Mouse (Mus musculus): ENCODE data around the gene Ccnjl. TPM values are rescaled to one million over a fixed set of nuclear protein-coding genes. Genes with fewer than 3 reads are reported as not detected.

The Ccnjl gene
- polyA plus RNA-seq, 1 experiment from 2014 or later = 18.5 TPM

GRCm38 (mm10) chr11:43556538-43556937 is 28.0 kb downstream of the Ccnjl start:
- Histone ChIP-seq H3K27ac (no peak overlapping the region), H3K9me3 (no peaks in the 10 kb centered on the region), H3K36me3 (peaks cover 23% of the 10 kb centered on the region), H3K4me1 (replicated peaks) (peaks cover 7% of the 10 kb centered on the region), H3K27me3 (no peaks in the 10 kb centered on the region), H3K4me3 (no peak overlapping the region), H3K9ac (no peak overlapping the region), H3K4me2 (no peak overlapping the region)
- 90% methylated on average over 11 of the region's 11 CpGs for WGBS
- ATAC-seq (ENCODE audit: low FRiP score) = no peak

DNA sequence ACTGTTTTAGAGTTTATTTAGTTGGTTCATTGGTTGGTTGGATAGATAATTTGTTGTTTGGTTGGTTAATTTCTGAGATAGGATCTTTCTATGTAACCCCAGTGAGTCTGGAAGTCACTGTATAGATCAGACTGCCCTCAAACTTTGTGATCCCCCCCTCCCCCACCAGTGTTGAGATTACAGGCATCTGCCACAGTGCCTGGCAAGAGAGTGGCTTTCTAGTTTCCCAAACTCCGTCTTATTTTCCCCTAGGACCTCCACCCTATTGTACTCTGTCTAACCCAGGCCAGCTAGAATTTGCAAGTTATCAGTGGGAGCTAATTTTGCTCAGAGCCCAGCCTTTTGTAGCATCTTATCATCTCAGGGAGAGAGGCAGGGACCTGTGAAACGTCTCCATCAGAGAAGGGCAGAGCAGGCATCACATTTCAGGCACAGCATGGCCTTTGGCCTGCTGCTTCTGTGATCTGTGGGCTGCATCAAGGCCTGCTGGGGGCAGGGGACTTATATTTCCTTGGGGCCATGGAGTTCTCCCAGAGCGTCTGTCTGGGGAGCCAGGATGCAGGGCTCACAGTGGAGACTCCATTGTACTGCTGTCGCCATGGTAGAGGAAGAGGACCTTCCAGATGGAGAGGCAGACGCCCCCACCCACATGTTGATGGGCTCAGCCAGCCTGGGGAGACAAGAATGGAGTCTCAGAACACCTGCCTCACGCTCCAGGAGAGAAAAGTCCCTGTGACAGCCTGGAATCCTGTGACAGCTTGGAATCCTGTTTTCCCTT is 31.1 kb downstream of the Ccnjl start:
- peaks cover 21% of the 10 kb centered on the region for H3K4me1 ChIP-seq (replicated peaks)
- no peak overlapping the region for H3K4me3 ChIP-seq
- WGBS = 9% methylated on average over 6 of the region's 6 CpGs
- peak overlapping the region; percentile 69 for H3K27ac ChIP-seq
- no peaks in the 10 kb centered on the region for H3K9me3 ChIP-seq
- H3K27me3 ChIP-seq = no peaks in the 10 kb centered on the region
- H3K36me3 ChIP-seq = peaks cover 23% of the 10 kb centered on the region
- H3K9ac ChIP-seq = no peak overlapping the region; the same call in 1 of the 2 replicates
- ATAC-seq (ENCODE audit: low FRiP score) = peak; percentile 59
- no peak overlapping the region for H3K4me2 ChIP-seq

DNA sequence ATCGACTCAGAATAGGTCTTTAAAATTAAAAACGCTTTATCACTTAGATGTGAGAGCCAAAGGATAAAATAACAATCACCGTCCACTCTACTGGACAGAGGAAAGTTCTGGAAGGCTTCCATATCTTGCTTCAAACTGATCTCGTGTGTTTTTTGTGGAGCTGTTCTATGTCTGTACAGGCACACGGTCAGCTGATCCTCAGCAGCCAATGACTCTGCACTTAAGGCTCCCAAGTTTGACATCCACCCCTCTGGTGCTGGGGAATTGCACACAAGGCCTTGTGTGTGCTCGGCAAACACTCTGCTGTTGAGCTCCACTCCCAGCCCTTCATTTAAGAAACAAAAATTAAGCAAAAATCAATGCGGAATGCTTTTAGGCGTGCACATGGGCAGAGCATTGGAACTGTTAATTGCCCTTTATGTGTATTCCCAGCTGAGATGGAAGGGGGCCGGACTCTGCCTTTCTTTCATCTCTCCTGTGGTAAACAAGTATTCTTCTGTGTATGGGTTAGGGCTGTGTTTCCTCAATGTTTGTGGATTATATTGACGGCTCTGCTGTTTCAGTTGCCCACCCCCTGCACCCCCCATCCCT is 35.2 kb downstream of the Ccnjl start:
- no peak for ATAC-seq (ENCODE audit: low FRiP score)
- H3K36me3 ChIP-seq = 0 out of 2 replicates have a peak, but pooled peaks cover 3% of the 10 kb centered on the region
- H3K27me3 ChIP-seq = no peaks in the 10 kb centered on the region
- no peak overlapping the region for H3K4me2 ChIP-seq
- WGBS = 69% methylated on average over 10 of the region's 10 CpGs
- H3K9me3 ChIP-seq = no peaks in the 10 kb centered on the region
- peaks cover 46% of the 10 kb centered on the region for H3K4me1 ChIP-seq (replicated peaks)
- H3K4me3 ChIP-seq = no peak overlapping the region
- H3K27ac ChIP-seq = peak overlapping the region; percentile 55
- no peak overlapping the region for H3K9ac ChIP-seq

DNA sequence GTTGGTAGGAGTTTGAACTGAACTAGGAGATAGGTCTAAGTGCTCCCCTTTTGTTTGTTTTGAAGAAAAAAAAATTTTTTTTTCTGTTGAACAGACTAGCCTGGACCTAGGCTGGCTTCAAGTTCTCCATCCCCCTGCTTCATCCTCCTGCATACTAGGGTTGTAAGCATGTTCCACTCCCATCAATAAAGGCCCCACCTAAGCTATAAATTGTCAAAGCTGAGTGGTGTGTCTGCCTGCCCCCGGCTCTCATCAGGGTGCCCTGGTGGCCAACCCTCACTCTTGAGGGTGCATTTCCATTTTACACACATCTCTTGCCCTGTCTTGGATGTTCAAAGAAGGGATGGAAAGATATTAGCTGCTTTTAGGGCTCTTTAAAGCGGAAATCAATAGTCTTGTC is 36.8 kb downstream of the Ccnjl start:
- no peaks in the 10 kb centered on the region for H3K27me3 ChIP-seq
- ATAC-seq (ENCODE audit: low FRiP score) = no peak
- peaks cover 52% of the 10 kb centered on the region for H3K4me1 ChIP-seq (replicated peaks)
- no peak overlapping the region for H3K27ac ChIP-seq
- H3K9ac ChIP-seq = no peak overlapping the region
- no peaks in the 10 kb centered on the region for H3K36me3 ChIP-seq
- H3K4me3 ChIP-seq = no peak overlapping the region
- no peaks in the 10 kb centered on the region for H3K9me3 ChIP-seq
- 62% methylated on average over 2 of the region's 2 CpGs for WGBS
- H3K4me2 ChIP-seq = no peak overlapping the region

GRCm38 (mm10) chr11:43565852-43566251 is 37.3 kb downstream of the Ccnjl start:
- H3K9ac ChIP-seq = peak overlapping the region; percentile 2; the same call in 1 of the 2 replicates
- H3K4me2 ChIP-seq = no peak overlapping the region
- peaks cover 56% of the 10 kb centered on the region for H3K4me1 ChIP-seq (replicated peaks)
- H3K9me3 ChIP-seq = no peaks in the 10 kb centered on the region
- no peaks in the 10 kb centered on the region for H3K27me3 ChIP-seq
- H3K36me3 ChIP-seq = no peaks in the 10 kb centered on the region
- ATAC-seq (ENCODE audit: low FRiP score) = no peak
- WGBS = 18% methylated on average over 8 of the region's 8 CpGs
- no peak overlapping the region for H3K27ac ChIP-seq
- no peak overlapping the region for H3K4me3 ChIP-seq

DNA sequence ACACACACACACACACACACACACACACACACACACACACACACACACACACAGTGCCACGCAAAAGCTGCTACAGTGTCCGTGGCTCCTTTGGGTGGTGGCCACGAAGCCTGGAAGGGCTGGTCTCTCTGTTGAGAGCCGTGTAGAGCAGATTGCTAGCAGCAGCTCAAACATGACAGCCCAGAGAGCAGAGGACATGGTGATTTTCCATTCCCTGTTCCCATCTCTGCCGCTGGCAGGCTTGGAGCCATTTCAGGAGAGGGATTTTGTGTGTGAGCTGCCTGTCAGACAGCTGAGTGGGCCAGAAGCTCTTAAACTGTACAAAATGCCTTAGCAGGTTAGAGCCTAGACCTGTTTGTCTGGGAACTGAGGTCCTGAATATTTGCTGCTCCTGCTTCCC is 38.1 kb downstream of the Ccnjl start:
- 88% methylated on average over 5 of the region's 5 CpGs for WGBS
- no peaks in the 10 kb centered on the region for H3K36me3 ChIP-seq
- H3K27me3 ChIP-seq = no peaks in the 10 kb centered on the region
- peak overlapping the region; percentile 55 for H3K27ac ChIP-seq
- no peak overlapping the region for H3K9ac ChIP-seq
- no peaks in the 10 kb centered on the region for H3K9me3 ChIP-seq
- no peak overlapping the region for H3K4me2 ChIP-seq
- H3K4me3 ChIP-seq = no peak overlapping the region
- ATAC-seq (ENCODE audit: low FRiP score) = no peak
- peaks cover 61% of the 10 kb centered on the region for H3K4me1 ChIP-seq (replicated peaks)

DNA sequence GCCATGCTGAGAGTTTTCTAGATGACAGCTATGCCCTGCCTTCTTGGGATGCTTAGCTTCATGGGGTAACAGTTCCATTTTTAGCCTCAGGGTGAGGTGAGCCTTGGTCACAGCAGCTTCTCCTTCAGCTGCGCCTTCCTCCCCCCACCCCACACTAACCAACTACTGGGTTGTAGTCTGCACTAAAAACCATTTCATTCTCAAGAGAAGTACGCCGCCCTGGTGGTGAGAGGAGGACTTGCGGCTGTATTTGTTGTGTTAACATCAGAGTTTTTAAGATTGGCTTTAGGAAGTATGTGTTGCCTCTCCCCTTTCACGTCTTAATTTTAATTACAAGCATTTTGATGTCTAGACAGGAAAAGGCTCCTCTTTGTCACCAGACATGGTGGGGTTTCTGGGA is 39.7 kb downstream of the Ccnjl start:
- Histone ChIP-seq H3K36me3 (no peaks in the 10 kb centered on the region), H3K27ac (no peak overlapping the region), H3K9me3 (no peaks in the 10 kb centered on the region), H3K9ac (no peak overlapping the region), H3K4me3 (no peak overlapping the region), H3K4me1 (replicated peaks) (peaks cover 66% of the 10 kb centered on the region), H3K4me2 (no peak overlapping the region), H3K27me3 (no peaks in the 10 kb centered on the region)
- no peak for ATAC-seq (ENCODE audit: low FRiP score)
- 66% methylated on average over 5 of the region's 5 CpGs for WGBS

DNA sequence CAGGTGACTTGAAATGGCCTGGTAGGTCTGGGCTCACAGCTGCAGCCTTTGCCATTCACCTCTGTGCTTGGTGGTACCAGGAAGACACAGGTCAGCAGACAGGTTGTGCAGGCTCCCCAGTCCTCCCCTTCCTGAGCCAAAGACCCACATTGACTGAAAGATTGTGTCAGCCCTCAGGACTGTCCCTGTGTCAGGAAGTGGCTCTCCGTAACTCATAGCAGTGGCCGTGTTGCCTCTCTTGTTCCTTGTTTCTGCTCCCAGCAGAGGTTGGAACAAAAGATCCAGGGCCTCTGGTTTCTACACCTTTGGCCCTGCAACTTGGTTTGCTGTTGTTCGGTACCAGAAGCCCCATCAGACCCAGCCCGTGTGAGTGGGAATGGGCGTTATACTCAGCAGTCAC is 40.6 kb downstream of the Ccnjl start:
- WGBS = 83% methylated on average over 5 of the region's 5 CpGs
- Histone ChIP-seq H3K36me3 (no peaks in the 10 kb centered on the region), H3K9me3 (no peaks in the 10 kb centered on the region), H3K4me1 (replicated peaks) (peaks cover 57% of the 10 kb centered on the region), H3K27ac (peak overlapping the region; percentile 72), H3K4me2 (no peak overlapping the region), H3K4me3 (no peak overlapping the region), H3K27me3 (no peaks in the 10 kb centered on the region), H3K9ac (no peak overlapping the region)
- no peak for ATAC-seq (ENCODE audit: low FRiP score)

- no peaks in the 10 kb centered on the region for H3K27me3 ChIP-seq
- ATAC-seq (ENCODE audit: low FRiP score) = peak; percentile 11; the same call in 1 of the 2 replicates
- H3K4me3 ChIP-seq = no peak overlapping the region
- H3K9ac ChIP-seq = no peak overlapping the region
- no peak overlapping the region for H3K4me2 ChIP-seq
- H3K36me3 ChIP-seq = no peaks in the 10 kb centered on the region
- 76% methylated on average over 11 of the region's 11 CpGs for WGBS
- no peaks in the 10 kb centered on the region for H3K9me3 ChIP-seq
- peaks cover 57% of the 10 kb centered on the region for H3K4me1 ChIP-seq (replicated peaks)
- H3K27ac ChIP-seq = peak overlapping the region; percentile 72
Measured at GRCm38 (mm10) chr11:43569595-43569994, 41.0 kb downstream of the Ccnjl start.

GRCm38 (mm10) chr11:43575061-43575375 is 46.4 kb downstream of the Ccnjl start:
- no peak overlapping the region for H3K4me3 ChIP-seq
- peak overlapping the region; percentile 88 for H3K27ac ChIP-seq
- H3K4me1 ChIP-seq (replicated peaks) = peaks cover 47% of the 10 kb centered on the region
- H3K4me2 ChIP-seq = peak overlapping the region; percentile 8; the same call in 1 of the 2 replicates
- H3K9ac ChIP-seq = peak overlapping the region; percentile 21; the same call in 1 of the 2 replicates
- H3K36me3 ChIP-seq = peaks cover 5% of the 10 kb centered on the region
- H3K9me3 ChIP-seq = no peaks in the 10 kb centered on the region
- ATAC-seq (ENCODE audit: low FRiP score) = no peak
- H3K27me3 ChIP-seq = no peaks in the 10 kb centered on the region
- WGBS = 13% methylated on average over 3 of the region's 3 CpGs

GRCm38 (mm10) chr11:43575376-43576151 is 47.0 kb downstream of the Ccnjl start:
- no peaks in the 10 kb centered on the region for H3K9me3 ChIP-seq
- H3K9ac ChIP-seq = peak overlapping the region; percentile 21
- 6% methylated on average over 9 of the region's 9 CpGs for WGBS
- peaks cover 43% of the 10 kb centered on the region for H3K4me1 ChIP-seq (replicated peaks)
- H3K4me2 ChIP-seq = peak overlapping the region; percentile 8; the same call in 1 of the 2 replicates
- ATAC-seq (ENCODE audit: low FRiP score) = peak; percentile 83
- H3K4me3 ChIP-seq = no peak overlapping the region
- peak overlapping the region; percentile 88 for H3K27ac ChIP-seq
- peaks cover 8% of the 10 kb centered on the region for H3K36me3 ChIP-seq
- H3K27me3 ChIP-seq = no peaks in the 10 kb centered on the region

GRCm38 (mm10) chr11:43577713-43578478 is 49.3 kb downstream of the Ccnjl start:
- Histone ChIP-seq H3K9me3 (no peaks in the 10 kb centered on the region), H3K9ac (no peak overlapping the region), H3K27ac (no peak overlapping the region; the same call in 1 of the 2 replicates), H3K27me3 (no peaks in the 10 kb centered on the region), H3K4me3 (no peak overlapping the region), H3K4me1 (replicated peaks) (peaks cover 27% of the 10 kb centered on the region), H3K4me2 (no peak overlapping the region), H3K36me3 (peaks cover 16% of the 10 kb centered on the region)
- ATAC-seq (ENCODE audit: low FRiP score) = no peak
- 65% methylated on average over 11 of the region's 11 CpGs for WGBS

Data from hindbrain, embryonic 13.5 days (tissue).